Mouse (Mus musculus) neural tube, embryonic 11.5 days (tissue): Measurements from ENCODE around the gene Atp2b4. TPM values are rescaled to one million over a fixed set of nuclear protein-coding genes. Genes with fewer than 3 reads are reported as not detected.

Experiments used
- ATAC-seq: fragments of 200-750 bp; cut with Nextera tagmentation; 2 replicates; pipeline ENCODE4 v1.8.0; 2017; ENCODE audit warnings: moderate number of reproducible peaks, mild to moderate bottlenecking, moderate TSS enrichment, moderate library complexity; ENCODE audit not compliant: insufficient read depth, low FRiP score, low TSS enrichment
- DNase-seq: peaks from one replicate; pipeline ENCODE4 v3.0.0-alpha.2; 2015; ENCODE audit warnings: low spot score
- H3K27ac ChIP-seq: fragments of 300-500 bp; sonication (generic); 2 replicates; pipeline ENCODE4 v1.5.1; 2014; ENCODE audit warnings: low read depth, mild to moderate bottlenecking, low read length
- H3K27me3 ChIP-seq: fragments of 300-500 bp; sonication (generic); 2 replicates; pipeline ENCODE4 v1.6.1; 2014; ENCODE audit warnings: mild to moderate bottlenecking, low read length, mixed read lengths; ENCODE audit not compliant: control insufficient read depth, insufficient read depth
- H3K36me3 ChIP-seq: fragments of 300-500 bp; sonication (generic); 2 replicates; pipeline ENCODE4 v1.6.1; 2014; ENCODE audit warnings: mild to moderate bottlenecking, low read length, moderate library complexity, mixed read lengths; ENCODE audit not compliant: control insufficient read depth, insufficient read depth
- H3K4me1 ChIP-seq: fragments of 300-500 bp; sonication (generic); 2 replicates; pipeline ENCODE4 v1.6.1; 2014; ENCODE audit warnings: low read length, mixed read lengths; ENCODE audit not compliant: control insufficient read depth, insufficient read depth
- H3K4me2 ChIP-seq: fragments of 300-500 bp; sonication (generic); 2 replicates; pipeline ENCODE4 v1.6.1; 2014; ENCODE audit warnings: low read depth, mild to moderate bottlenecking, moderate library complexity
- H3K4me3 ChIP-seq: fragments of 300-500 bp; sonication (generic); 2 replicates; pipeline ENCODE4 v1.5.1; 2014; ENCODE audit warnings: low read depth, low read length
- H3K9ac ChIP-seq: fragments of 300-500 bp; sonication (generic); 2 replicates; pipeline ENCODE4 v1.6.1; 2014; ENCODE audit warnings: mild to moderate bottlenecking, low read length
- H3K9me3 ChIP-seq: fragments of 300-500 bp; sonication (generic); 2 replicates; pipeline ENCODE4 v1.6.1; 2016; ENCODE audit warnings: low read length; ENCODE audit not compliant: control insufficient read depth
- WGBS: fragments of 180-500 bp; shearing (Covaris S2); extraction: QIAGEN DNeasy Blood & Tissue Kit; methylation state at CpG from one replicate; pipeline ENCODE4 v1.1.7; 2014; 5-methylcytosine and 5-hydroxymethylcytosine counted together
- polyA plus RNA-seq: library from polyadenylated mRNA; unstranded; fragments of >200 nt; fragmentation: Nextera tagmentation; extraction: Ambion mirVana; gene quantifications from 2 replicates; pipeline ENCODE4 v1.2.1, GENCODE M21; 2014

Gene Atp2b4
- polyA plus RNA-seq, 1 experiment from 2014 or later: 9.6 TPM

DNA sequence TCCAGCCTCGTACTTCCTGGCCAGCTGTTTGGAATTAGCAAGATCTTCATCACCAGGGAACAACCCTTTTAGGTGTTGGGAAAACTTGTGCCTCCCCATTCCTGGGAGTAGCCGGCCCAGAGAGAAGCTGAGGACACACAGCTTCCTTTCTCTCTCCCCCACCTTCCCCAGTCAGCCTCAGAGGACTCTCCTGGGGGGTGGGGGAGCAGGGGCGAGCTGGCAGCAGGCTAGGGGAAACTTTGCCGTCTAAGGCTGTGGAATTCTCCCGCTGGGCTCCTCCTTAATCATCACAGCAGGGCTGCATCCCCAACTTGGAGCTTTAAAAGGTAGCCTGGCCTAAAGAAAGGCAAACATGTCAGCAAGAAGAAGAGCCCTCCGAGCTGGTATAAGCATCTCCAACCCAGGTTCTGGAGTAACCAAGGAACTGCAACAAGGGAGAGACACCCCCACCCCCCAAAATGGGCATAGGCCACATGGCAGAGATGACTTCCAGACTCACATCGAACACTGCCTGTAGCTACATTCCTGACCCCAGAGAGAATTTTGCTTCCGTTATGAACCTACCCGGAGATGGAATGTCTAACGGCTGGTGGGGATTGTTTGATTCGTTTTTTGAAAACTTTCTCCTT, 33.8 kb downstream of the Atp2b4 start:
- Histone ChIP-seq H3K4me1 (0 out of 2 replicates have a peak, but pooled peaks cover 8% of the 10 kb centered on the region), H3K9ac (no peak overlapping the region), H3K27ac (no peak overlapping the region), H3K4me2 (no peak overlapping the region), H3K36me3 (no peaks in the 10 kb centered on the region), H3K27me3 (no peaks in the 10 kb centered on the region), H3K4me3 (no peak overlapping the region), H3K9me3 (no peaks in the 10 kb centered on the region)
- DNase-seq: no peak
- ATAC-seq: no peak
- WGBS: 22% methylated on average over 11 of the region's 11 CpGs

DNA sequence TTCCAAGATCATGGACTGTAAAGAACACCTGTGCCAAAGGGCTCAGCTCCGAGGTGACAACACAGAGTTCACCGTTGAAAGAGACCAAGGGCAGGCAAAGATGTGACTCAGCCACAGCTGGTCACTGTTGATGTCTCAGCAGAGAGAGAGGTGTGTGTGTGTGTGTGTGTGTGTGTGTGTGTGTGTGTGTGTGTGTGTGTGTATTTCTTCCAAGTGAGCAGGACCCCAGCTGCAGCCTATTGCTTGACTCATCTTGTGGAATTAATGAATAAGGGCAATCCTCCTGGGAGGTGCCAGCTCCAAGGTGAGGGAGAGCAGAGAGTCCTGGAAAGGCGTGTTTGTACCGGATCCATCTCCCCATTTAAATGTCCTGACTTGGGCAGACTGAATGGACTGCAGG, 35.5 kb downstream of the Atp2b4 start:
- Histone ChIP-seq H3K36me3 (no peaks in the 10 kb centered on the region), H3K4me3 (no peak overlapping the region), H3K4me1 (0 out of 2 replicates have a peak, but pooled peaks cover 8% of the 10 kb centered on the region), H3K27ac (no peak overlapping the region), H3K4me2 (no peak overlapping the region), H3K27me3 (no peaks in the 10 kb centered on the region), H3K9ac (no peak overlapping the region), H3K9me3 (no peaks in the 10 kb centered on the region)
- no peak for DNase-seq
- no peak for ATAC-seq
- 72% methylated on average over 4 of the region's 4 CpGs for WGBS

DNA sequence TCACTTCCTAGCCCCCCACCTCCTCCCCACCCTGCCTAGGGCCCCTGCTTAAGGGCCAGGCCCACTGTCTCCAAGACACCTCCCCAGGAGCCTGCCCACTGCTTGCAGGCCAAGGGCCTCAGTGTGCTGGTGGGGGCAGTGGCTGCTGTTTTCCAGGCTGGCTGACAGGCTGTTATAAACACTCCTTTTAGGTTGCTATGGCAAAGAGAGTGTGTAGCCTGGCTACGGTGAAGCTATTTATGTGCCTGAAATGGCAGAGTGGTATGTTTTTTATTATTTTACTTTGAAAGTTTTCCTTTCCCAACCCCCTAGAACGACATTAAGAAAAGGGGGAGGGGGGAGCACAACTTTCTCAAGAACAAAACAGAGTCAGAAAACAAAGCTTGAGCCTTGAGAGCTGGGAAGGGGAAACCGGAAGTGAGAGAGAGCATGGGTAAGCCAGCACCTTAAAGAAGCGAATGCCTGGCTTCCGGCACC, 37.9 kb downstream of the Atp2b4 start:
- Histone ChIP-seq H3K4me1 (0 out of 2 replicates have a peak, but pooled peaks cover 8% of the 10 kb centered on the region), H3K9me3 (no peaks in the 10 kb centered on the region), H3K36me3 (no peaks in the 10 kb centered on the region), H3K4me2 (no peak overlapping the region), H3K27ac (no peak overlapping the region), H3K4me3 (no peak overlapping the region), H3K9ac (no peak overlapping the region), H3K27me3 (no peaks in the 10 kb centered on the region)
- WGBS: 31% methylated on average over 5 of the region's 5 CpGs
- no peak for DNase-seq
- ATAC-seq: no peak

DNA sequence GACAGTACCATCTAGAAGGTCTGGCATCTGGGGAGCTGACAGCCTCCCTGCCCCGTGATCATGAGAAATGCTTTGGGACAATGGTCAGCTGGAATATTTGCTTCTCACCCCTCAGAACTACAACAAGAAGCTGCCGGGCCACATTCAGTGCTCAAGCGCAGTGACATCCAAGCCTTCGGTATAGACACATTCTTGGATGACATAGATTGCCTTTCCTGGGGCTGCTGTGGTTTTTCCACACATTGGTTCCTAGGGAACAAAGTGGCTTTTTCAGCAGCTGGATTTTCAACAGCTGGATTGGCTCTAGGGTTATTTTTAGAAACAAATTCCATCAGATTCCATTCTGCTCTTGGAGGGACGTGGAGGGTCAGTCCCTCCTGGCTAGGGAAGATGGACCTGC, 39.6 kb downstream of the Atp2b4 start:
- no peaks in the 10 kb centered on the region for H3K27me3 ChIP-seq
- ATAC-seq: no peak
- 89% methylated on average over 5 of the region's 5 CpGs for WGBS
- no peaks in the 10 kb centered on the region for H3K36me3 ChIP-seq
- H3K27ac ChIP-seq: no peak overlapping the region
- no peak overlapping the region for H3K4me3 ChIP-seq
- H3K9ac ChIP-seq: no peak overlapping the region
- 0 out of 2 replicates have a peak, but pooled peaks cover 7% of the 10 kb centered on the region for H3K4me1 ChIP-seq
- no peaks in the 10 kb centered on the region for H3K9me3 ChIP-seq
- no peak for DNase-seq
- H3K4me2 ChIP-seq: no peak overlapping the region

DNA sequence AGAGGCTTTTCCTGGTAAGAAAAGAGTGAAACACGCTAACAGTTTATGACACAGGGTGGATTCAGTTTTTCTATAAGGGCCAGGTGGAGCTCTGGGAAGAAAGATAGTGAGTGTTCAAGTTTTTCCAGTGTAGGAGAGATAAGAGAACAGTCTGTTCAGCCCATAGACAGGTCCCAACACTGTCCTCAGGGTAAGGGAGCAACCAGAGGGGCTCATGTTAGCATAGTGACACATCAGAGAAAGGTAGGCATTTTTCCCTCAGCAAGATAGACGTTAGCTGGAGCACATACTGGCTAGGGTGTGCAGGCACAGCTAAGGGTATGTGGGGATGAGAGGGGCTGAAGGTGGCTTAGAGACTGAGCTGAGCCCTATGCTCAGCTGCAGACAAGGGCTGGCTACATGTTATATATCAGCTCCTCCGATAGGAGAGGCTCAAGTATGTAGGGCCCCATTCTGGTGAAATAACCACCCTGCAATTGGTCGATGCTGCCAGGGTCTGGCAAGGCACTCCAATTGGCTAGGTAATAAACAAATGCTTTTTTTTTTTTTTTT, 46.4 kb downstream of the Atp2b4 start:
- no peaks in the 10 kb centered on the region for H3K4me1 ChIP-seq
- H3K36me3 ChIP-seq: no peaks in the 10 kb centered on the region
- H3K27ac ChIP-seq: no peak overlapping the region
- H3K27me3 ChIP-seq: no peaks in the 10 kb centered on the region
- 87% methylated on average over 4 of the region's 4 CpGs for WGBS
- H3K9me3 ChIP-seq: no peaks in the 10 kb centered on the region
- ATAC-seq (no peak), DNase-seq (no peak)
- H3K4me2 ChIP-seq: no peak overlapping the region
- H3K4me3 ChIP-seq: no peak overlapping the region
- H3K9ac ChIP-seq: no peak overlapping the region

DNA sequence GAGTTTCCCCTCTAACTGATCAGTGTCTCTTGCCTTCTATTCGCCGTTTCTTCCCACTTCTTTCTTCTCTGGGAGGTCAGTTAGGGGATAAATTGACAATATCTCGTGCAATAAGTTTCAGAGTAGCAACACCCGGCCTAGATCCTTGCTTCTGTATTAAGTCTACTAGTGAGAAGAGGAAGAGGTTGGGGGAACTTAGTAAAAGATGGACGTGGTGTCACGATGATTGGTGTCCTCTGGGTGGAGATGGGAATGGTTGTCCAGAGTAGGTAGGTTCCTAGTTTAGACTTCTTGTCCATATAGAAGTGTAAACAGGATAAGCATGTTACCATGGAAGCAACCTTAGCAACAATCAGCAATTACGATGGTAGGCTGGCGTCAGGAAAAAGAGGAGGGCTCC, 47.5 kb downstream of the Atp2b4 start:
- no peak overlapping the region for H3K27ac ChIP-seq
- DNase-seq (no peak), ATAC-seq (no peak)
- WGBS: 85% methylated on average over 8 of the region's 8 CpGs
- H3K9me3 ChIP-seq: no peaks in the 10 kb centered on the region
- H3K9ac ChIP-seq: no peak overlapping the region
- no peaks in the 10 kb centered on the region for H3K27me3 ChIP-seq
- no peaks in the 10 kb centered on the region for H3K4me1 ChIP-seq
- H3K4me2 ChIP-seq: no peak overlapping the region
- no peaks in the 10 kb centered on the region for H3K36me3 ChIP-seq
- no peak overlapping the region for H3K4me3 ChIP-seq

DNA sequence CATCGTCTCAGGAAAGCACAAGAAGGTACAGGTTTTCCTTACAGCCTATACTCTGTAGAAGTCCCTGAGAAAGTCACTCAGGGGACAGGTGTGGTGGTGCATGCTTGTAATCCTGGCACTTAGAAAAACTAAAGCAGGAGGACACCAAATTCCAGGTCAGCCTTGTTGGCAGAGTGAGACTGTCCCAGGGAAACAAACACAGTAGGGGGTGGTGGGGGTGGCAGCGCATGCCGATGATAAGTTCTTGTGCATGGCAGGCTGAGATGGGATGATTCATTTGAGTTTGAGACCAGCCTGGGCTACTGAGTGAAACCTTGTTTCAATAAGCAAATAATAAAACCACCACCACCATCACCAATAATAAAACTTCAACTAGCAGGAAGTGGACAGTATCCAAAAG, 49.2 kb downstream of the Atp2b4 start:
- H3K27me3 ChIP-seq: no peaks in the 10 kb centered on the region
- no peak for ATAC-seq
- no peaks in the 10 kb centered on the region for H3K9me3 ChIP-seq
- WGBS: 86% methylated on average over 3 of the region's 3 CpGs
- H3K4me1 ChIP-seq: no peaks in the 10 kb centered on the region
- H3K4me2 ChIP-seq: no peak overlapping the region
- H3K9ac ChIP-seq: no peak overlapping the region
- no peak overlapping the region for H3K4me3 ChIP-seq
- DNase-seq: no peak
- H3K27ac ChIP-seq: no peak overlapping the region
- H3K36me3 ChIP-seq: no peaks in the 10 kb centered on the region

DNA sequence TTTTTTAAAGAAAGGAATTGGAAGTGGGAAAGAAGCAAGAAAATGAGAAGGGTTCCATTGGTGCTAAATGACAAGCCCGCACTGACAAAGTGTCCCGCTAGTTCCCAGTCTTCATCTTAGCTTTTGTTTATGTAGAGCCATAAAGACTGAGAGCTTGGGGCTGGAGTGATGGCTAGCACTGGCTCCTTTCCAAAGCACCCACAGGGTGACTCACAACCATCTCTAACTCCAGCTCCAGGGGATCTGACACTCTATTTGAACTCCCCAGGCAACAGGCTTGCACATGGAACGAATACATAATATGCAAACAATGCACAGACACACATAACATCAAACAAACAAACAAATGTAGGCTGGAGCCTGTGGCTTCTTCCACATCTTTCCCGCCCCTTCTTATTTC, 50.9 kb downstream of the Atp2b4 start:
- no peaks in the 10 kb centered on the region for H3K9me3 ChIP-seq
- no peak overlapping the region for H3K4me3 ChIP-seq
- WGBS: 80% methylated on average over 4 of the region's 4 CpGs
- ATAC-seq (no peak), DNase-seq (no peak)
- no peak overlapping the region for H3K27ac ChIP-seq
- H3K9ac ChIP-seq: no peak overlapping the region
- no peak overlapping the region for H3K4me2 ChIP-seq
- H3K36me3 ChIP-seq: no peaks in the 10 kb centered on the region
- no peaks in the 10 kb centered on the region; the same call in 1 of the 2 replicates for H3K4me1 ChIP-seq
- H3K27me3 ChIP-seq: no peaks in the 10 kb centered on the region

DNA sequence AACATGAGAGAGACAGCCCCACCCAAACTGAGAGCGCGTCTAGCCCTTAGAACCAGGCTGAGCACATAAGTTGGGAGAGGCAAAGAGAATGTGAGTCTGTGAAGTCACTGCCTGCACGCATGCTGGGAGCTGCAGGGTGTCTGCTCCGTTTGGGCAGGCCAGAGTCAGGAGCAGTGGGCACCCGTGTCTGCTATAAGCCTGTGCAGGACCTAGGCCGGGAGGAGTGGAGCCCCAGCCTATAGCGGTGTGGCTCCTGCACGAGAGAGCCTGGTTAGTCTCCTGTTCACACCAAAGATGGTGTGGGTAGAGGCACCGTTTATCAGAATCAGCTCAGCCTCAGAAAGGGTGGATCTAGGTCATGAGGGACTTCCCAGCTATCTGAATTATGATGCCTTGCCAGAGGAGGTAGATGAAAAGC, 55.8 kb downstream of the Atp2b4 start:
- H3K4me1 ChIP-seq: peaks cover 6% of the 10 kb centered on the region
- DNase-seq (no peak), ATAC-seq (no peak)
- 62% methylated on average over 9 of the region's 9 CpGs for WGBS
- no peaks in the 10 kb centered on the region for H3K9me3 ChIP-seq
- H3K27me3 ChIP-seq: no peaks in the 10 kb centered on the region
- H3K27ac ChIP-seq: no peak overlapping the region
- H3K4me2 ChIP-seq: no peak overlapping the region
- H3K9ac ChIP-seq: no peak overlapping the region
- no peaks in the 10 kb centered on the region for H3K36me3 ChIP-seq
- H3K4me3 ChIP-seq: no peak overlapping the region
